Mouse (Mus musculus) bone marrow, adult 2 months (tissue): ENCODE measurements around the gene Wdfy2.

Experiments
- CTCF ChIP-seq: fragments of 200-500 bp; IDR thresholded peaks from 2 replicates; pipeline ENCODE4 v1.5.1; 2011; ENCODE audit warnings: low read length, control low read depth; ENCODE audit not compliant: control insufficient read depth, insufficient read depth
- POLR2A ChIP-seq: fragments of 200-500 bp; IDR thresholded peaks from 2 replicates; pipeline ENCODE4 v1.6.1; 2011; ENCODE audit warnings: low read depth, mild to moderate bottlenecking, control low read depth, low read length, borderline replicate concordance; ENCODE audit not compliant: control insufficient read depth

DNA sequence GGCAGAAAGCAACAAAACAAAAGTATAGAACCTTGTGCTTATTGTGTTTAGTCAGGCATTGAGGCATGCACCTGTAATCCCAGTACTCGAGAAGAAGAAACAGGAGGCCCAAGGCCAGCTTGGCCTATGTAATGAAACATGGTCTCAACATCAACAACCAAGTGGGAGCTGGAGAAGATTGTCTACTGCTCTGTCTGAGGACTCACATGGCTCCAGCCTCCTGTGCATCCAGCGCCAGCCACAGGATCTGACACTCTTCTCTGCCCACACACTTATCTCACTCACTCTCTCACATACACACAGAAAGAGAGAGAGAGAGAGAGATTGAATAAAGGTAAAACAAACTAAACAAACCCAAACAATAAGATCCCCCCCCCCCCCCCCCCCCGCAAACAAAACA is 3.9 kb upstream of the Wdfy2 start:
- TF ChIP-seq CTCF (no peak), POLR2A (no peak)
